Mouse (Mus musculus): ENCODE results near the gene Rec8. TPM values are rescaled to one million over a fixed set of nuclear protein-coding genes. Genes with fewer than 3 reads are reported as not detected.

Gene Rec8
- polyA plus RNA-seq, 2 experiments: 2.4 to 8.9 TPM

GRCm38 (mm10) chr14:55614565-55615178, 3.2 kb upstream of the Rec8 start:
- no peak for TF ChIP-seq POLR2A (IDR thresholded peaks at IDR 0.05; ENCODE audit: borderline replicate concordance, extremely low read depth, insufficient read depth, insufficient read length)
- peaks cover under 1% of the 10 kb centered on the region; the same call in 1 of the 2 replicates for H3K36me3 ChIP-seq (ENCODE audit: control insufficient read depth, insufficient read depth, low read length)
- H3K4me2 ChIP-seq (replicated peaks; ENCODE audit: low read depth, low read length, severe bottlenecking): no peak overlapping the region
- DNase-seq (ENCODE audit: low spot score) (no peak), ATAC-seq (ENCODE audit: low FRiP score, low read depth) (no peak)
- H3K4me3 ChIP-seq (replicated peaks; ENCODE audit: low read length): no peak overlapping the region
- H3K27me3 ChIP-seq (ENCODE audit: control insufficient read depth, insufficient read depth, low read length): no peaks in the 10 kb centered on the region
- 85% methylated on average over 7 of the region's 7 CpGs for WGBS
- no peaks in the 10 kb centered on the region for H3K9me3 ChIP-seq (ENCODE audit: control insufficient read depth, low read length)
- no peak overlapping the region for H3K27ac ChIP-seq (replicated peaks; ENCODE audit: low read depth, low read length)
- H3K4me1 ChIP-seq (ENCODE audit: control insufficient read depth, insufficient read depth, low read length): no peaks in the 10 kb centered on the region; the same call in 1 of the 2 replicates
- H3K9ac ChIP-seq (ENCODE audit: low read depth, low read length, severe bottlenecking): no peak overlapping the region

GRCm38 (mm10) chr14:55615876-55616275, 2.0 kb upstream of the Rec8 start:
- ATAC-seq (ENCODE audit: low FRiP score, low read depth) (no peak), DNase-seq (ENCODE audit: low spot score) (no peak)
- Histone ChIP-seq H3K4me2 (replicated peaks; ENCODE audit: low read depth, low read length, severe bottlenecking) (no peak overlapping the region), H3K9ac (ENCODE audit: low read depth, low read length, severe bottlenecking) (no peak overlapping the region), H3K36me3 (ENCODE audit: control insufficient read depth, insufficient read depth, low read length) (no peaks in the 10 kb centered on the region), H3K4me3 (replicated peaks; ENCODE audit: low read length) (no peak overlapping the region), H3K27ac (replicated peaks; ENCODE audit: low read depth, low read length) (no peak overlapping the region), H3K4me1 (ENCODE audit: control insufficient read depth, insufficient read depth, low read length) (no peaks in the 10 kb centered on the region; the same call in 1 of the 2 replicates), H3K9me3 (ENCODE audit: control insufficient read depth, low read length) (no peaks in the 10 kb centered on the region), H3K27me3 (ENCODE audit: control insufficient read depth, insufficient read depth, low read length) (no peaks in the 10 kb centered on the region)
- WGBS: 59% methylated on average over 2 of the region's 2 CpGs
- TF ChIP-seq POLR2A (IDR thresholded peaks at IDR 0.05; ENCODE audit: borderline replicate concordance, extremely low read depth, insufficient read depth, insufficient read length): no peak

DNA sequence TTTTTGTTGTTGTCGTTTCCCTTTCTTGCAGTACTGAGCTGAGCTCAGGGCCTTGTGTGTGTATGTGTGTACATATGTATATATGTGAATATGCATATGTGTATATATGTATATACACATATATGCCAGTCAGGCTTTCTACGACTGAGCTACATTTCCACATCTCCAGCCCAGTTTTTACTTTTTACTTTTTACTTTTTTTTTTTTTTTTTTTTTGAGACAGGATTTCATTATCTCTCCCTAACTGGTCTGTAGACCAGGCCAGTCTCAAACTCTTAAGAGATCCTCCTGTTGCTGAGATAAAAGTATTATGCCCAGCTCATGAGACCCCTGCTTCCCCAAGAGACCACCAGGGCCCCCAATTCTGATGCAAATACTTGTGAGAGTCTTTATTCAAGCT, 993 bp upstream of the Rec8 start:
- ATAC-seq (ENCODE audit: low FRiP score, low read depth) (no peak), DNase-seq (ENCODE audit: low spot score) (no peak)
- Histone ChIP-seq H3K27ac (replicated peaks; ENCODE audit: low read depth, low read length) (no peak overlapping the region), H3K4me1 (ENCODE audit: control insufficient read depth, insufficient read depth, low read length) (no peaks in the 10 kb centered on the region; the same call in 1 of the 2 replicates), H3K4me2 (replicated peaks; ENCODE audit: low read depth, low read length, severe bottlenecking) (no peak overlapping the region), H3K9ac (ENCODE audit: low read depth, low read length, severe bottlenecking) (no peak overlapping the region), H3K9me3 (ENCODE audit: control insufficient read depth, low read length) (no peaks in the 10 kb centered on the region), H3K27me3 (ENCODE audit: control insufficient read depth, insufficient read depth, low read length) (no peaks in the 10 kb centered on the region), H3K36me3 (ENCODE audit: control insufficient read depth, insufficient read depth, low read length) (no peaks in the 10 kb centered on the region), H3K4me3 (replicated peaks; ENCODE audit: low read length) (no peak overlapping the region)
- 79% methylated on average over 2 of the region's 2 CpGs for WGBS
- TF ChIP-seq POLR2A (IDR thresholded peaks at IDR 0.05; ENCODE audit: borderline replicate concordance, extremely low read depth, insufficient read depth, insufficient read length): no peak

DNA sequence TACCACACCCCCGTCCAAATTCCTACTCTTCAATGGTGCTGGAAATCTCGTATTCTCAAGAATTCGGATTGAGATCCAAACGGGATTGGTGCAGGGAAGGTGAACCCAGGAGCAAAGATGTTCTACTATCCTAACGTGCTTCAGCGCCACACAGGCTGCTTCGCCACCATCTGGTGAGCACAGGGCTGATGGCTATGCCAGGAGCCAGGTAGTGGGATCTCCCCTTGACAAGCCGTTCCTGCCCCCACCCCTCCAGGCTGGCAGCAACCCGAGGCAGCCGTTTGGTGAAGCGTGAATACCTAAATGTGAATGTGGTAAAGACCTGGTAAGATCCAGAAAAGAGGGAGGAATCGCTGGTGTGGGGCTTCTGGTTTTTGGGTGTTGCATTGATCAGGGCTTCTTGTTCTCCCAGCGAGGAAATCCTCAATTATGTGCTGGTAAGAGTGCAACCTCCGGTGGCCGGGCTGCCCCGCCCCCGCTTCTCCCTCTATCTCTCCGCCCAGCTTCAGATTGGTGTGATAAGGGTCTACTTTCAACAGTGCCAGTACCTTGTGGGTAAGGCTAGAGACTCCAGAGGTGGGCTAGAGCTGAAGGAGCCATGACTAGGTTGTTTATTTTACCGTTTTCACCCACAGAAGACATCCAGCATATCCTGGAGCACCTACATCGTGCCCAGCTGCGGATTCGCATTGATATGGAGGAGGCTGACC, 804 bp downstream of the Rec8 start:
- H3K9ac ChIP-seq (ENCODE audit: low read depth, low read length, severe bottlenecking): 0 out of 2 replicates have a peak overlapping the region, but pooled peaks have one; percentile 12
- ATAC-seq (ENCODE audit: low FRiP score, low read depth) (no peak), DNase-seq (ENCODE audit: low spot score) (no peak)
- TF ChIP-seq POLR2A (IDR thresholded peaks at IDR 0.05; ENCODE audit: borderline replicate concordance, extremely low read depth, insufficient read depth, insufficient read length): no peak
- WGBS: 43% methylated on average over 22 of the region's 22 CpGs
- H3K9me3 ChIP-seq (ENCODE audit: control insufficient read depth, low read length): no peaks in the 10 kb centered on the region
- peaks cover under 1% of the 10 kb centered on the region; the same call in 1 of the 2 replicates for H3K36me3 ChIP-seq (ENCODE audit: control insufficient read depth, insufficient read depth, low read length)
- no peaks in the 10 kb centered on the region for H3K27me3 ChIP-seq (ENCODE audit: control insufficient read depth, insufficient read depth, low read length)
- no peaks in the 10 kb centered on the region; the same call in 1 of the 2 replicates for H3K4me1 ChIP-seq (ENCODE audit: control insufficient read depth, insufficient read depth, low read length)
- peak overlapping the region; percentile 21 for H3K4me3 ChIP-seq (replicated peaks; ENCODE audit: low read length)
- H3K4me2 ChIP-seq (replicated peaks; ENCODE audit: low read depth, low read length, severe bottlenecking): peak overlapping the region; percentile 39
- no peak overlapping the region for H3K27ac ChIP-seq (replicated peaks; ENCODE audit: low read depth, low read length)

- ATAC-seq (ENCODE audit: low FRiP score, low read depth) (no peak), DNase-seq (ENCODE audit: low spot score) (no peak)
- Histone ChIP-seq H3K27me3 (ENCODE audit: control insufficient read depth, insufficient read depth, low read length) (no peaks in the 10 kb centered on the region), H3K9ac (ENCODE audit: low read depth, low read length, severe bottlenecking) (no peak overlapping the region), H3K4me3 (replicated peaks; ENCODE audit: low read length) (no peak overlapping the region), H3K4me1 (ENCODE audit: control insufficient read depth, insufficient read depth, low read length) (no peaks in the 10 kb centered on the region), H3K27ac (replicated peaks; ENCODE audit: low read depth, low read length) (no peak overlapping the region), H3K36me3 (ENCODE audit: control insufficient read depth, insufficient read depth, low read length) (peaks cover 96% of the 10 kb centered on the region), H3K9me3 (ENCODE audit: control insufficient read depth, low read length) (no peaks in the 10 kb centered on the region), H3K4me2 (replicated peaks; ENCODE audit: low read depth, low read length, severe bottlenecking) (no peak overlapping the region)
- no peak for TF ChIP-seq POLR2A (IDR thresholded peaks at IDR 0.05; ENCODE audit: borderline replicate concordance, extremely low read depth, insufficient read depth, insufficient read length)
- 79% methylated on average over 27 of the region's 27 CpGs for WGBS
Observed at GRCm38 (mm10) chr14:55628077-55628827, 10.4 kb downstream of the Rec8 start.
